Mouse (Mus musculus): ENCODE results near the gene Gadd45gip1. TPM values are rescaled to one million over a fixed set of nuclear protein-coding genes. Genes with fewer than 3 reads are reported as not detected.

Gadd45gip1 gene
- polyA plus RNA-seq (2015; fragmentation: Nextera tagmentation; extraction: Ambion mirVana) = 51.0 and 54.3 TPM in 2 replicates

GRCm38 (mm10) chr8:84831490-84831889 lies at the start of gene Gadd45gip1:
Gadd45gip1 (plus strand) TSS chr8:84831522.
- Histone ChIP-seq H3K4me1 (replicated peaks; ENCODE audit: insufficient read depth, low read length) (no peaks in the 10 kb centered on the region), H3K36me3 (ENCODE audit: insufficient read depth, low read length) (peaks cover 25% of the 10 kb centered on the region), H3K4me2 (ENCODE audit: low read length) (peak within 1 kb of the TSS; percentile 65), H3K9ac (ENCODE audit: low read depth, low read length) (peak within 1 kb of the TSS; percentile 96), H3K27ac (peak within 1 kb of the TSS; percentile 94), H3K27me3 (ENCODE audit: insufficient read depth, low read length) (no peaks in the 10 kb centered on the region), H3K4me3 (replicated peaks; ENCODE audit: low read depth, low read length) (peak within 1 kb of the TSS; percentile 95), H3K9me3 (replicated peaks; ENCODE audit: low read length) (no peaks in the 10 kb centered on the region)
- DNase-seq (ENCODE audit: low spot score) = no peak
- 84% methylated on average over 11 of the region's 11 CpGs for WGBS
- no peak for TF ChIP-seq CTCF (IDR thresholded peaks at IDR 0.05; ENCODE audit: low read depth)
- no peak for ATAC-seq (replicated peaks; ENCODE audit: low FRiP score, low read depth)

- ATAC-seq (replicated peaks; ENCODE audit: low FRiP score, low read depth) (no peak), DNase-seq (ENCODE audit: low spot score) (no peak)
- Histone ChIP-seq H3K4me1 (replicated peaks; ENCODE audit: insufficient read depth, low read length) (peaks cover 22% of the 10 kb centered on the region), H3K4me3 (replicated peaks; ENCODE audit: low read depth, low read length) (no peak overlapping the region), H3K4me2 (ENCODE audit: low read length) (no peak overlapping the region), H3K27ac (no peak overlapping the region), H3K36me3 (ENCODE audit: insufficient read depth, low read length) (no peaks in the 10 kb centered on the region), H3K27me3 (ENCODE audit: insufficient read depth, low read length) (peaks cover 73% of the 10 kb centered on the region), H3K9me3 (replicated peaks; ENCODE audit: low read length) (no peaks in the 10 kb centered on the region), H3K9ac (ENCODE audit: low read depth, low read length) (no peak overlapping the region)
- 23% methylated on average over 5 of the region's 5 CpGs for WGBS
- no peak for TF ChIP-seq CTCF (IDR thresholded peaks at IDR 0.05; ENCODE audit: low read depth)
These were observed 49.4 kb upstream of the Gadd45gip1 start for GRCm38 (mm10) chr8:84781686-84782505.

GRCm38 (mm10) chr8:84782680-84783079 lies 48.6 kb upstream of the Gadd45gip1 start:
- no peak overlapping the region for H3K27ac ChIP-seq
- WGBS = 39% methylated on average over 10 of the region's 10 CpGs

GRCm38 (mm10) chr8:84783198-84783918 lies 48.0 kb upstream of the Gadd45gip1 start:
- Histone ChIP-seq H3K4me3 (replicated peaks; ENCODE audit: low read depth, low read length) (no peak overlapping the region), H3K27me3 (ENCODE audit: insufficient read depth, low read length) (peaks cover 66% of the 10 kb centered on the region)

More at GRCm38 (mm10) chr8:84782680-84783079, 48.6 kb upstream of the Gadd45gip1 start:
- H3K4me2 ChIP-seq (ENCODE audit: low read length) = no peak overlapping the region
- DNase-seq (ENCODE audit: low spot score) = no peak
- no peak for ATAC-seq (replicated peaks; ENCODE audit: low FRiP score, low read depth)
- no peaks in the 10 kb centered on the region for H3K9me3 ChIP-seq (replicated peaks; ENCODE audit: low read length)
- TF ChIP-seq CTCF (IDR thresholded peaks at IDR 0.05; ENCODE audit: low read depth) = no peak
- no peak overlapping the region for H3K9ac ChIP-seq (ENCODE audit: low read depth, low read length)
- H3K4me1 ChIP-seq (replicated peaks; ENCODE audit: insufficient read depth, low read length) = peaks cover 22% of the 10 kb centered on the region
- H3K4me3 ChIP-seq (replicated peaks; ENCODE audit: low read depth, low read length) = no peak overlapping the region
- H3K27me3 ChIP-seq (ENCODE audit: insufficient read depth, low read length) = peaks cover 66% of the 10 kb centered on the region
- no peaks in the 10 kb centered on the region for H3K36me3 ChIP-seq (ENCODE audit: insufficient read depth, low read length)

GRCm38 (mm10) chr8:84783919-84784581 lies 47.3 kb upstream of the Gadd45gip1 start:
- no peak for DNase-seq (ENCODE audit: low spot score)

More at GRCm38 (mm10) chr8:84783198-84783918, 48.0 kb upstream of the Gadd45gip1 start:
- Histone ChIP-seq H3K36me3 (ENCODE audit: insufficient read depth, low read length) (no peaks in the 10 kb centered on the region), H3K4me2 (ENCODE audit: low read length) (no peak overlapping the region), H3K9me3 (replicated peaks; ENCODE audit: low read length) (no peaks in the 10 kb centered on the region), H3K9ac (ENCODE audit: low read depth, low read length) (no peak overlapping the region), H3K4me1 (replicated peaks; ENCODE audit: insufficient read depth, low read length) (peaks cover 22% of the 10 kb centered on the region), H3K27ac (no peak overlapping the region)
- DNase-seq (ENCODE audit: low spot score) (no peak), ATAC-seq (replicated peaks; ENCODE audit: low FRiP score, low read depth) (no peak)
- 30% methylated on average over 11 of the region's 11 CpGs for WGBS
- no peak for TF ChIP-seq CTCF (IDR thresholded peaks at IDR 0.05; ENCODE audit: low read depth)

More at GRCm38 (mm10) chr8:84783919-84784581, 47.3 kb upstream of the Gadd45gip1 start:
- Histone ChIP-seq H3K4me1 (replicated peaks; ENCODE audit: insufficient read depth, low read length) (peaks cover 24% of the 10 kb centered on the region), H3K4me3 (replicated peaks; ENCODE audit: low read depth, low read length) (peak overlapping the region; percentile 20; the same call in 1 of the 2 replicates), H3K9me3 (replicated peaks; ENCODE audit: low read length) (no peaks in the 10 kb centered on the region), H3K4me2 (ENCODE audit: low read length) (peak overlapping the region; percentile 44), H3K27me3 (ENCODE audit: insufficient read depth, low read length) (peaks cover 59% of the 10 kb centered on the region), H3K36me3 (ENCODE audit: insufficient read depth, low read length) (no peaks in the 10 kb centered on the region), H3K27ac (no peak overlapping the region), H3K9ac (ENCODE audit: low read depth, low read length) (no peak overlapping the region)
- ATAC-seq (replicated peaks; ENCODE audit: low FRiP score, low read depth) = no peak
- no peak for TF ChIP-seq CTCF (IDR thresholded peaks at IDR 0.05; ENCODE audit: low read depth)
- 14% methylated on average over 32 of the region's 33 CpGs for WGBS

All from kidney, postnatal 0 days (tissue).